In genomic region chr2:117915821-117916220, GRCm38 (mm10) we compare ENCODE assay signal across 25 mouse cellular contexts.
"Had no signal": no experiment of that assay in that cellular context is flagged by ENCODE, and none has a peak within 500 bp of the region (broad histone marks: within the 10 kb centered on the region; RNA-seq: fewer than 3 reads in every experiment).

No protein-coding gene starts in this region.

- H3K27ac ChIP-seq: heart, adult 2 months; heart, embryonic 13.5 days; heart, embryonic 15.5 days; hindbrain, embryonic 13.5 days; hindbrain, embryonic 15.5 days; hindbrain, postnatal 0 days; kidney, embryonic 15.5 days; kidney, postnatal 0 days; limb, embryonic 13.5 days; limb, embryonic 15.5 days had no signal

- H3K27me3 ChIP-seq: heart, embryonic 13.5 days; heart, embryonic 15.5 days; hindbrain, embryonic 13.5 days; hindbrain, embryonic 15.5 days; kidney, embryonic 15.5 days; limb, embryonic 13.5 days; limb, embryonic 15.5 days had no signal

- H3K4me3 ChIP-seq: heart, adult 2 months; heart, embryonic 13.5 days; heart, embryonic 15.5 days; hindbrain, embryonic 13.5 days; hindbrain, embryonic 15.5 days; kidney, embryonic 15.5 days; limb, embryonic 13.5 days; limb, embryonic 15.5 days had no signal

- H3K9me3 ChIP-seq: heart, embryonic 13.5 days; heart, embryonic 15.5 days; hindbrain, embryonic 13.5 days; hindbrain, embryonic 15.5 days; kidney, embryonic 15.5 days; limb, embryonic 13.5 days; limb, embryonic 15.5 days had no signal

- H3K4me1 ChIP-seq: heart, embryonic 13.5 days; heart, embryonic 15.5 days; hindbrain, embryonic 13.5 days; hindbrain, embryonic 15.5 days; kidney, embryonic 15.5 days; limb, embryonic 13.5 days; limb, embryonic 15.5 days had no signal

- H3K4me2 ChIP-seq: heart, embryonic 11.5 days; heart, embryonic 13.5 days; heart, embryonic 15.5 days; hindbrain, embryonic 13.5 days; hindbrain, embryonic 15.5 days; kidney, embryonic 15.5 days; limb, embryonic 13.5 days; limb, embryonic 15.5 days had no signal

- DNase-seq: gastrocnemius, postnatal 14 days; gastrocnemius, postnatal 36 days; heart, adult 11 months; heart, adult 2 months; heart, postnatal 14 days; heart, postnatal 36 days; kidney, adult 11 months; kidney, adult 2 months; kidney, adult 9 months; kidney, postnatal 14 days; kidney, postnatal 36 days; layer of hippocampus, adult 9-11 months; layer of hippocampus, postnatal 36 days; left cerebral cortex, postnatal 4 days had no signal

- H3K9ac ChIP-seq: heart, embryonic 13.5 days; heart, embryonic 15.5 days; hindbrain, embryonic 13.5 days; hindbrain, embryonic 15.5 days; kidney, embryonic 15.5 days; limb, embryonic 13.5 days; limb, embryonic 15.5 days had no signal

- H3K36me3 ChIP-seq: heart, embryonic 13.5 days; heart, embryonic 15.5 days; hindbrain, embryonic 13.5 days; hindbrain, embryonic 15.5 days; kidney, embryonic 15.5 days; limb, embryonic 13.5 days; limb, embryonic 15.5 days had no signal

- ATAC-seq: hindbrain, postnatal 0 days; intestine, embryonic 16.5 days had no signal
